Mouse (Mus musculus): ENCODE measurements at regions not wholly inside any gene's neighbourhood (a gene's known extent, or its start where the extent isn't known, plus 50 kb on each side); places are given as distances from the start of the nearest gene placed in this dataset.

DNA sequence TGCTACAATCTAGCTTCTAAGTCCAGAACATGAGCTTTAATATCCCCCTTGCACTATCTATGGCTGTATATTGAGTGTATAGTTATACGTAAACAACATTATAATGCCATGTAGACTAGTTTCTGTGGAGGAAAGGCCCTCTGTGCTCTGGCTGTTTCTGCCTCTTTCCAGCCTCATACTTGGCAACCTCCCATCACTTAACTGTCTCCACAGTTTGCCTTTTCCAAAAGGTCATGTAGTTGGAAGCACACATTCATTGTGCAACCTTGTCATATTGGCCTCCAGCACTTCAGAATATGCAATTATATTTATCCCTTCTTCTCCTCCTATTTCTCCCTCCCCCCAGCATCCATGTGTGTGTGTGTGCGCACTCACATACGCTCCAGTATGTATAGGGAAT is 82.2 kb upstream of the Ranbp3l start:
- TF ChIP-seq ZNF384 (IDR thresholded peaks at IDR 0.05; ENCODE audit: low read depth, low read length) (no peak), HCFC1 (IDR thresholded peaks at IDR 0.05; ENCODE audit: borderline replicate concordance, insufficient read depth, low read length) (no peak), CHD2 (IDR thresholded peaks at IDR 0.05; ENCODE audit: low read depth, low read length) (no peak)

All from ES-E14 (cell line).